Mouse (Mus musculus): Measurements from ENCODE around the gene Psd. TPM values are rescaled to one million over a fixed set of nuclear protein-coding genes. Genes with fewer than 3 reads are reported as not detected.
A peak's percentile ranks its signal among the peaks of the same experiment; 100 is the strongest.

Psd gene
- 1 to 10 TPM; 1.7 to 1.9 TPM for total RNA-seq (2021)
- long read RNA-seq, experiment 1, partial matches to known transcripts = 0 of 4 reads
- long read RNA-seq, experiment 1, other reads (novel, unspliced or antisense) = 2 of 4 reads
- long read RNA-seq, experiment 2, partial matches to known transcripts = 0 of 2 reads
- long read RNA-seq, experiment 2, other reads (novel, unspliced or antisense) = 2 of 2 reads

- peak; percentile 61 to 64 for DNase-seq
- intact Hi-C loops (cut with DNase I) = loop anchor here (2.0 kb wide), 1 partner anchor 16 kb away; no protein-coding TSS in a partner anchor
These were observed at the start of gene Psd for GRCm38 (mm10) chr19:46326756-46327305. Gene Psd, minus strand, starts transcription at chr19:46327156.

GRCm38 (mm10) chr19:46375891-46376290 lies 48.9 kb upstream of the Psd start:
- intact Hi-C loops (cut with DNase I) = no loop called here
- no peak for DNase-seq

GRCm38 (mm10) chr19:46375489-46375888 lies 48.5 kb upstream of the Psd start:
- intact Hi-C loops (cut with DNase I) = no loop called here
- no peak for DNase-seq

- intact Hi-C loops (cut with DNase I) = no loop called here
- no peak for DNase-seq
These were observed 47.6 kb upstream of the Psd start for GRCm38 (mm10) chr19:46374477-46375088.

GRCm38 (mm10) chr19:46369204-46369603 lies 42.2 kb upstream of the Psd start:
- DNase-seq = peak; percentile 78
- intact Hi-C loops (cut with DNase I) = loop anchor here (1.0 to 2.0 kb wide), 2 partner anchors 30 to 64 kb away; partner anchors contain the start of gene Nfkb2

GRCm38 (mm10) chr19:46367798-46368590 lies 41.0 kb upstream of the Psd start:
- no peak for DNase-seq
- intact Hi-C loops (cut with DNase I) = loop anchor here (2.0 kb wide), 1 partner anchor 63 kb away; the partner anchor contains the start of gene Nfkb2

- DNase-seq = no peak
- intact Hi-C loops (cut with DNase I) = no loop called here
These were observed 36.5 kb upstream of the Psd start for GRCm38 (mm10) chr19:46363294-46364009.

GRCm38 (mm10) chr19:46362104-46362503 lies 35.1 kb upstream of the Psd start:
- intact Hi-C loops (cut with DNase I) = no loop called here

GRCm38 (mm10) chr19:46358381-46358780 lies 31.4 kb upstream of the Psd start:
- intact Hi-C loops (cut with DNase I) = no loop called here
- DNase-seq = no peak

More at GRCm38 (mm10) chr19:46362104-46362503, 35.1 kb upstream of the Psd start:
- no peak for DNase-seq

- DNase-seq = peak in 1 of 2 experiments; percentile 45
- intact Hi-C loops (cut with DNase I) = no loop called here
These were observed 30.7 kb upstream of the Psd start for GRCm38 (mm10) chr19:46357344-46358280.

- intact Hi-C loops (cut with DNase I) = no loop called here
- DNase-seq = peak; percentile 82 to 89
These were observed 29.8 kb upstream of the Psd start for GRCm38 (mm10) chr19:46356701-46357138.

GRCm38 (mm10) chr19:46350168-46350932 lies 23.4 kb upstream of the Psd start, which contains the start of gene 2310034G01Rik:
Gene 2310034G01Rik, minus strand, starts transcription at chr19:46350302.
- intact Hi-C loops (cut with DNase I) = no loop called here
- DNase-seq = no peak

- intact Hi-C loops (cut with DNase I) = no loop called here
- no peak for DNase-seq
These were observed 22.6 kb upstream of the Psd start for GRCm38 (mm10) chr19:46349550-46349949.

GRCm38 (mm10) chr19:46348761-46349458 lies 22.0 kb upstream of the Psd start:
- intact Hi-C loops (cut with DNase I) = no loop called here
- DNase-seq = peak; percentile 84 to 87

- intact Hi-C loops (cut with DNase I) = no loop called here
- DNase-seq = no peak
These were observed 21.1 kb upstream of the Psd start for GRCm38 (mm10) chr19:46347936-46348668.

GRCm38 (mm10) chr19:46347146-46347545 lies 20.2 kb upstream of the Psd start:
- DNase-seq = no peak
- intact Hi-C loops (cut with DNase I) = no loop called here
